Mouse (Mus musculus): ENCODE measurements around the gene Pcare. TPM values are rescaled to one million over a fixed set of nuclear protein-coding genes. Genes with fewer than 3 reads are reported as not detected.

Pcare gene
- polyA plus RNA-seq, 1 experiment from 2014 or later: not detected

DNA sequence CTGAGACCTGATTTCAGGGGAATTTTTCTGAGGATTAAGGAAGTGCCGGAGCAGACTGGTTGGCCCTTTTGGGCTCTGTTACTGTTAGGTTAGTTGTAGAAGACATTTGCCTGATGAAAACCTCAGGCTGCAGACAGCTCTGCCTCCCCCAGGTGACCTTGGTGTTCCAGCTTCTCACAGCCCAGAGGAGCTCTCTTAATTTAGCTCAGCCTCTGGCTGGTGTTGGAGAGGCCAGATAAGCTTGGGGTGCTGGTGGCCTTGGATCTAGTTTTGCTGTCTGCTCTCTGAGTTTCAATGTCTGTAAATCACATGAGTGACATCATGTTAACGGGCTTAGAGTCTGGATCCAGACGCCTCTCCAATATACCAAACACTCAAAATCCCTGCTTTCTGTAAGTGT lies 31.7 kb downstream of the Pcare start:
- Histone ChIP-seq H3K9ac (replicated peaks) (no peak overlapping the region), H3K27ac (replicated peaks) (no peak overlapping the region), H3K9me3 (replicated peaks) (no peaks in the 10 kb centered on the region), H3K4me3 (replicated peaks) (no peak overlapping the region), H3K4me1 (no peaks in the 10 kb centered on the region), H3K36me3 (no peaks in the 10 kb centered on the region), H3K27me3 (replicated peaks) (no peaks in the 10 kb centered on the region), H3K4me2 (no peak overlapping the region)
- WGBS: 77% methylated on average over 3 of the region's 3 CpGs
- ATAC-seq (ENCODE audit: low FRiP score): no peak

- H3K9me3 ChIP-seq (replicated peaks): no peaks in the 10 kb centered on the region
- no peak overlapping the region for H3K9ac ChIP-seq (replicated peaks)
- ATAC-seq (ENCODE audit: low FRiP score): no peak
- H3K27me3 ChIP-seq (replicated peaks): no peaks in the 10 kb centered on the region
- no peak overlapping the region for H3K4me2 ChIP-seq
- no peak overlapping the region for H3K4me3 ChIP-seq (replicated peaks)
- no peaks in the 10 kb centered on the region for H3K36me3 ChIP-seq
- H3K4me1 ChIP-seq: no peaks in the 10 kb centered on the region
- H3K27ac ChIP-seq (replicated peaks): no peak overlapping the region
These were observed 32.3 kb downstream of the Pcare start for GRCm38 (mm10) chr17:71720434-71720833.

- ATAC-seq (ENCODE audit: low FRiP score): no peak
- H3K9ac ChIP-seq (replicated peaks): no peak overlapping the region
- no peak overlapping the region for H3K4me3 ChIP-seq (replicated peaks)
- H3K4me1 ChIP-seq: 0 out of 2 replicates have a peak, but pooled peaks cover 5% of the 10 kb centered on the region
- no peak overlapping the region for H3K4me2 ChIP-seq
- WGBS: 85% methylated on average over 8 of the region's 8 CpGs
- H3K27me3 ChIP-seq (replicated peaks): no peaks in the 10 kb centered on the region
- H3K9me3 ChIP-seq (replicated peaks): no peaks in the 10 kb centered on the region
- no peaks in the 10 kb centered on the region for H3K36me3 ChIP-seq
- H3K27ac ChIP-seq (replicated peaks): no peak overlapping the region
These were observed 34.6 kb downstream of the Pcare start for GRCm38 (mm10) chr17:71717881-71718625.

DNA sequence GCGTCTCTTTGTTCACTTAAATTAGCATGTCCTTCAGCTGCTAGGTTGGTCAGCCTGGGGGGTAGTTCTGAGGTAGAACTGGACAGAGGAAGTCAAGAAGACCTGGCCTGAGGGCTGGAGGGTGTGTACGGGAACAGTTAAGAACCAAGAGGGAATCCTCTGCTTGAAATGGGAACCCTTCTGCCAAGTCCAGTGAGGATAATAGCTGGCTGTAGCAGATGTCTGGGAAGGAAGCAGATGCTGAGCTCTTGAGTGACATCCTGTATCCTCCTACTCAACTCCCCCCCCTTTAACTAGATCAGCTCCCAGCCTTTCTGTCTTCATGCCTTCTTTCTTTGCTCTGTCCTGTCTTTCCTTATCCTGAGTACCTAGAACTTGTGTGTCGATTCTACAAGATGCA lies 37.7 kb downstream of the Pcare start:
- Histone ChIP-seq H3K9me3 (replicated peaks) (no peaks in the 10 kb centered on the region), H3K9ac (replicated peaks) (no peak overlapping the region), H3K27ac (replicated peaks) (no peak overlapping the region), H3K4me1 (0 out of 2 replicates have a peak, but pooled peaks cover 5% of the 10 kb centered on the region), H3K36me3 (no peaks in the 10 kb centered on the region), H3K27me3 (replicated peaks) (no peaks in the 10 kb centered on the region), H3K4me3 (replicated peaks) (no peak overlapping the region), H3K4me2 (no peak overlapping the region)
- ATAC-seq (ENCODE audit: low FRiP score): no peak
- 81% methylated on average over 3 of the region's 3 CpGs for WGBS

DNA sequence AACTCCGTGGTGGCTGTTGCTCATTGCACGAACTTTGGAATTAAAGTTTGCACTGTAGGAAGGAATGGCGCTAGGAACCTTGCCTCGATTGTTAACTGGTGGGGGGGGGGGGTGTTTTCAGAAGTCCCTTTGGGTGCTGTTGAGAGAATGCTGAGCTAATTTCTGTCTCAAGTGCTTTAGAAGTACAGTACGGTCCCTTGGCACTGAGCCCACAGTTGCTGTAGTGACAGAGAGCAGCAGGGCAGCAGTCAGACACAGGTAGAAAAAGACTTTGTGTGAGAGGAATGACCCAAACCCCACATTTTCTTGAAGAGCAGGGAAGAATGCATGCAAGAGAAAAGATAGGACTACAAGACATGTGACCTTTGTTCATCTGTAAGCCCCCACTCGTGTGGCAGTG lies 40.4 kb downstream of the Pcare start:
- Histone ChIP-seq H3K27ac (replicated peaks) (no peak overlapping the region), H3K9ac (replicated peaks) (no peak overlapping the region), H3K9me3 (replicated peaks) (no peaks in the 10 kb centered on the region), H3K27me3 (replicated peaks) (no peaks in the 10 kb centered on the region), H3K4me3 (replicated peaks) (no peak overlapping the region), H3K4me2 (no peak overlapping the region), H3K36me3 (no peaks in the 10 kb centered on the region), H3K4me1 (0 out of 2 replicates have a peak, but pooled peaks cover 5% of the 10 kb centered on the region)
- no peak for ATAC-seq (ENCODE audit: low FRiP score)
- WGBS: 84% methylated on average over 6 of the region's 6 CpGs

- Histone ChIP-seq H3K9me3 (replicated peaks) (no peaks in the 10 kb centered on the region), H3K4me1 (no peaks in the 10 kb centered on the region), H3K36me3 (no peaks in the 10 kb centered on the region), H3K27ac (replicated peaks) (no peak overlapping the region), H3K9ac (replicated peaks) (no peak overlapping the region), H3K4me3 (replicated peaks) (no peak overlapping the region), H3K4me2 (no peak overlapping the region), H3K27me3 (replicated peaks) (no peaks in the 10 kb centered on the region)
- ATAC-seq (ENCODE audit: low FRiP score): no peak
- WGBS: 36% methylated on average over 4 of the region's 4 CpGs
These were observed 45.0 kb downstream of the Pcare start for GRCm38 (mm10) chr17:71707715-71708114.

DNA sequence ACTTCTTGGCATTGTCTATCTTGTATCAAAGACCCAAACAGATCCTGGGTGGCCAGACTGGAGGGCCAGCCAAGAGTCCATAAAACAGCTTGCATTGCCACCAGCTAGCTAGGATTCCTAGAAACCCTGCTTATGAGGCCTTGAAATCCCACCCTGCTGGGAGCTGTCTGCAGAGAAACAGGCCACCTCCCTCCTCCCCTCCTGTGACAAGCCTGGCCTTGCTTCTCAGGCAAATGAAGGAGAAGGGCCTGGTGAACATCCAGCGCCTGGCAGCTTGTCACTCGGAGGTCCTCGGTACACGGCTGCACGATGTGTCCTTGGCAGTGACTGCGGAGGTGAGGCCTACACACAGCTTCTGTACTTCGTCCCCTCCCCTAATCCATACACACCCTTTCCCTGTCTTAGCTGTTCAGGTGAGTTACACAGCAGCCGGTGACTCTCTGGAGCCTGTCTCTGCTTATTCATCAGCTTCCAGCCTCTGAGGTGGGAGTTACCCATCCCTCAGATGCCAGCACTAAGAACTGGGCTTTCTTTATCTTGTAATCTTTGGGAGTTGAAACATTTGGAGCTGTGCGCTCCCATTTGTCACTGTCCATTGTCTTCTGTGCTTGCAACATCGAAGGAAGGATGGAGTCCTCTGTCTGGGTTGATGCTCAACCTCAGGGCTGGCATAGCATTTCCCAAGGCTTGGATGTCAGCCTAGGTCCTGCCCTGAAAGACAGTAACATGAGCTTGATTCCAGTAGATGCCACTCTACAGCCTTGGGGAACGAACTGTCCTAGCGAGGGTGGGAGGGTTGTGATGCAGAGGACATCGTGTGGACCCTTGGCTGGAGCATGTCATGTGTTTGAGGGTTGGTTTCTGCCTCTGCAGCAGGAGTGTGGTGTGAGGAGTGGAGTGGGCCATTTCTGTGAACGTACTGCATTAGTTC lies 46.9 kb downstream of the Pcare start:
- no peak overlapping the region for H3K4me2 ChIP-seq
- no peaks in the 10 kb centered on the region for H3K27me3 ChIP-seq (replicated peaks)
- WGBS: 87% methylated on average over 14 of the region's 14 CpGs
- H3K9ac ChIP-seq (replicated peaks): no peak overlapping the region
- H3K36me3 ChIP-seq: no peaks in the 10 kb centered on the region
- no peak for ATAC-seq (ENCODE audit: low FRiP score)
- H3K27ac ChIP-seq (replicated peaks): no peak overlapping the region
- H3K4me1 ChIP-seq: no peaks in the 10 kb centered on the region
- no peak overlapping the region for H3K4me3 ChIP-seq (replicated peaks)
- no peaks in the 10 kb centered on the region for H3K9me3 ChIP-seq (replicated peaks)

- no peak overlapping the region for H3K27ac ChIP-seq (replicated peaks)
- no peak for ATAC-seq (ENCODE audit: low FRiP score)
- H3K4me1 ChIP-seq: no peaks in the 10 kb centered on the region
- no peak overlapping the region for H3K9ac ChIP-seq (replicated peaks)
- no peaks in the 10 kb centered on the region for H3K27me3 ChIP-seq (replicated peaks)
- no peaks in the 10 kb centered on the region for H3K9me3 ChIP-seq (replicated peaks)
- WGBS: 82% methylated on average over 1 of the region's 1 CpGs
- H3K36me3 ChIP-seq: no peaks in the 10 kb centered on the region
- H3K4me2 ChIP-seq: no peak overlapping the region
- H3K4me3 ChIP-seq (replicated peaks): no peak overlapping the region
These were observed 47.6 kb downstream of the Pcare start for GRCm38 (mm10) chr17:71705113-71705512.

- H3K27me3 ChIP-seq (replicated peaks): no peaks in the 10 kb centered on the region
- no peak overlapping the region for H3K9ac ChIP-seq (replicated peaks)
- H3K27ac ChIP-seq (replicated peaks): no peak overlapping the region
- no peak overlapping the region for H3K4me2 ChIP-seq
- H3K9me3 ChIP-seq (replicated peaks): no peaks in the 10 kb centered on the region
- 89% methylated on average over 11 of the region's 11 CpGs for WGBS
- no peaks in the 10 kb centered on the region for H3K4me1 ChIP-seq
- H3K4me3 ChIP-seq (replicated peaks): no peak overlapping the region
- ATAC-seq (ENCODE audit: low FRiP score): no peak
- no peaks in the 10 kb centered on the region for H3K36me3 ChIP-seq
These were observed 54.1 kb downstream of the Pcare start for GRCm38 (mm10) chr17:71698619-71698956.

DNA sequence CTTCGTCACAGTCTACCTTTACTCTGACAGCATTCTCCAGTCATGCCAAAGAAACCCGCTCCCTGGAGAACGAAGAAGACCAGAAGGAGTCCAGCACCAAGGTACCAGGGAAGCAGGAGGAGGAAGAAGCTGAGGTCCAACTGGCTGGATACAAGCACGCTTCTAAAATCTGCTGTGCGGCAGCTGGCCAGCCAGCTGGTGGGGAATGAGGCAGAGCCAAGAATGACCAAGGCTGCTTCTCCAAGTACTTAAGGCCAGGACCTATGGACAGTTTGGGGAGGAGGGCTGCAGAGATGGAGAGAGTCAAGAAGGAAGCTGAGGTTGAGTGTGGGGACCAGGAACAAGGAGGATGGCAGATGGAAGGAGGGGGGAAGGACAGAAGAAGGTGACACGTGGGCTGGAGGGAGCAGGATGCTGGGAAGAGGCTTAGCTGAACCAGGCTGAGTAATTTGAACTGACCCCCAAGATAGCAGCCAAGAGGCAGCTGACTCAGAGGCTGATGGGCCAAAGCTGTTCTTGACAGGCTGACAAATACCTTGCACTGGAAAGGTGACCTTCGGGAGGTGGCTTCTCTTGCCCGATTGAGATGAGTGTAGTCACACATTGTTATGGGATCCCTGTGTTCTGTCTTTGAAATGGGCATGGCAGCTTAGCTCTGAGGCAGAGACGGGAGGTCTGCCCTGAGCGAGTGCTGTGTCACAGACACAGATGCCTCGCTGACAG lies 54.6 kb downstream of the Pcare start:
- ATAC-seq (ENCODE audit: low FRiP score): no peak
- no peaks in the 10 kb centered on the region for H3K9me3 ChIP-seq (replicated peaks)
- no peaks in the 10 kb centered on the region for H3K36me3 ChIP-seq
- no peak overlapping the region for H3K4me2 ChIP-seq
- WGBS: 90% methylated on average over 11 of the region's 11 CpGs
- H3K27me3 ChIP-seq (replicated peaks): no peaks in the 10 kb centered on the region
- peaks cover 4% of the 10 kb centered on the region for H3K4me1 ChIP-seq
- no peak overlapping the region for H3K9ac ChIP-seq (replicated peaks)
- H3K4me3 ChIP-seq (replicated peaks): no peak overlapping the region
- no peak overlapping the region for H3K27ac ChIP-seq (replicated peaks)

DNA sequence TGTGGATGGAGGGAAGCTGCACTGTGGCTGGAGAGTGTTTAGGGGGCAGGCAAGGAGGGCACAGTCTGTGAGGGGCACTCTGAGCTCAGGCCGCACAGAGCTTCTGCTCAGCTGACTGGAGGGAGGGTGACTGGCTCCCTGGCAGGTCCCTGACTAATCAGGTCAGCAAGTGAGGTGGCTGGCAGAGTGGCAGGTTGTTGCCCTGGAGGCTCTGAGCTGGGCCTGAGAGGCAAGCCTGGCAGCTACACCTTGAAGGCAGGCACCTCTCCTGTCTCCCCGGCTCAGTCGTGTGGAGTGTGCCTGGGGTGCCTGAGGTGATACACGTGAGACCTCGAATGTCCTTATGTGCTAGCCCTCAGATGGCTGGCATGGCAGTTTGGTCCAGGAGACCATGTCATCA lies 56.3 kb downstream of the Pcare start:
- 93% methylated on average over 5 of the region's 5 CpGs for WGBS
- no peak overlapping the region for H3K4me3 ChIP-seq (replicated peaks)
- peaks cover 6% of the 10 kb centered on the region for H3K4me1 ChIP-seq
- H3K4me2 ChIP-seq: no peak overlapping the region
- no peak overlapping the region for H3K27ac ChIP-seq (replicated peaks)
- no peaks in the 10 kb centered on the region for H3K36me3 ChIP-seq
- 0 out of 2 replicates have a peak, but pooled peaks have one; percentile 21 for ATAC-seq (ENCODE audit: low FRiP score)
- H3K9ac ChIP-seq (replicated peaks): no peak overlapping the region
- no peaks in the 10 kb centered on the region for H3K9me3 ChIP-seq (replicated peaks)
- H3K27me3 ChIP-seq (replicated peaks): no peaks in the 10 kb centered on the region
